Mouse (Mus musculus) spleen, adult 2 months (tissue): ENCODE results near the gene Lcn8.
A peak's percentile ranks its signal among the peaks of the same experiment; 100 is the strongest.

Experiments
- CTCF ChIP-seq: fragments of 200-500 bp; IDR thresholded peaks from 2 replicates; pipeline ENCODE4 v1.5.1; 2011; ENCODE audit warnings: mild to moderate bottlenecking, inconsistent platforms; ENCODE audit not compliant: insufficient read depth, insufficient read length, insufficient replicate concordance; ENCODE audit errors: extremely low read depth
- POLR2A ChIP-seq: fragments of 200-500 bp; IDR thresholded peaks from 2 replicates; pipeline ENCODE4 v1.6.1; 2011; ENCODE audit warnings: low read depth, low read length, inconsistent platforms

GRCm38 (mm10) chr2:25607761-25608622 is 44.9 kb upstream of the Lcn8 start, which contains the start of gene Rabl6:
- TF ChIP-seq CTCF (no peak), POLR2A (peak; percentile 84)
